Mouse (Mus musculus): ENCODE measurements around the gene Fhit. TPM values are rescaled to one million over a fixed set of nuclear protein-coding genes. Genes with fewer than 3 reads are reported as not detected.

Gene Fhit
- polyA plus RNA-seq, 1 experiment from 2014 or later, result 6.9 TPM

DNA sequence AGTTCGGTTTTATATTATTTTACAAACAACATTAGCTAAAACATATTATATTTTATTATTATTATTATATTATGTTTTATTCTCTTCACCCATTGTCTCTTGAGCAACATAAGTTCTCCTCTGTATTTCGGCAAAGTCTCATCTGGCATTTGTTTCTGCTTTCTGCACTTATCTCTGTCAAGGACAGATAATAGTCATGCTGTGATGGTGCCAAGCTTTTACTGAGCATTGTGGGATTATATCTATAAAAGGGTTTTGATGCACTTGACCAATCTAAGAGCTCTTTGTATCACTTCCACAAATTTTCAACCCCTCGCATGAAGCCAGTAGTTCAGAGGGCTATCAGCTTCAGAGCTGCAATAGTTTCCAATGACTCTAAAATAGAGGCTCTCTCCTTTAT lies 845.1 kb downstream of the Fhit start:
- no peak overlapping the region for H3K27ac ChIP-seq (ENCODE audit: low read depth, low read length)
- no peak overlapping the region for H3K4me3 ChIP-seq (ENCODE audit: low read depth, low read length)
- no peaks in the 10 kb centered on the region for H3K36me3 ChIP-seq (ENCODE audit: control insufficient read depth, insufficient read depth, low read length)
- H3K9ac ChIP-seq (replicated peaks; ENCODE audit: low read depth, low read length), result no peak overlapping the region
- no peak for ATAC-seq (ENCODE audit: low read depth)
- H3K4me2 ChIP-seq (ENCODE audit: low read depth, low read length), result no peak overlapping the region
- no peaks in the 10 kb centered on the region for H3K4me1 ChIP-seq (ENCODE audit: control insufficient read depth, insufficient read depth, low read length)
- H3K27me3 ChIP-seq (ENCODE audit: control insufficient read depth, insufficient read depth, low read length), result no peaks in the 10 kb centered on the region
- 88% methylated on average over 3 of the region's 3 CpGs for WGBS
- no peaks in the 10 kb centered on the region for H3K9me3 ChIP-seq (ENCODE audit: control insufficient read depth, low read length)

DNA sequence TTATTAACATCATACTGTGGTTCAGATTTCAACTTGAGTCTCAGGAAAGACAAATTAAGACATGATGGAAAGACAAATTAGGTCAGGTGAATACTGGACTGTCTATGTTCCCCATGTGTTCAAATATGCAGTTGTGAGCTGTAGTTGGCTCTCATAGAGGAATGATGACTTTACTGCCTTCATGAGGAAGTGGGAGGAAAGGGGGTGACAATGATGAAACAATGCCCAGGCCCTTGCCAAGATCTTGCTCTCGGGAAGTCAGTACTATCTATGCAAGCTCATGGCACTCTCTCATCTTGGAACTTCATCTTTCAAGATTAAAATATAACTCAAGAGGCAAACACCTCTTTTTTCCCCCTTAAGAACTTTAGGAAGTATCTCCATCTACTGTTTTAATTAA lies 849.6 kb downstream of the Fhit start:
- no peaks in the 10 kb centered on the region for H3K36me3 ChIP-seq (ENCODE audit: control insufficient read depth, insufficient read depth, low read length)
- 88% methylated on average over 1 of the region's 1 CpGs for WGBS
- H3K9ac ChIP-seq (replicated peaks; ENCODE audit: low read depth, low read length), result no peak overlapping the region
- no peak overlapping the region for H3K27ac ChIP-seq (ENCODE audit: low read depth, low read length)
- H3K9me3 ChIP-seq (ENCODE audit: control insufficient read depth, low read length), result no peaks in the 10 kb centered on the region
- no peaks in the 10 kb centered on the region for H3K4me1 ChIP-seq (ENCODE audit: control insufficient read depth, insufficient read depth, low read length)
- no peaks in the 10 kb centered on the region for H3K27me3 ChIP-seq (ENCODE audit: control insufficient read depth, insufficient read depth, low read length)
- no peak overlapping the region for H3K4me3 ChIP-seq (ENCODE audit: low read depth, low read length)
- H3K4me2 ChIP-seq (ENCODE audit: low read depth, low read length), result no peak overlapping the region
- no peak for ATAC-seq (ENCODE audit: low read depth)

DNA sequence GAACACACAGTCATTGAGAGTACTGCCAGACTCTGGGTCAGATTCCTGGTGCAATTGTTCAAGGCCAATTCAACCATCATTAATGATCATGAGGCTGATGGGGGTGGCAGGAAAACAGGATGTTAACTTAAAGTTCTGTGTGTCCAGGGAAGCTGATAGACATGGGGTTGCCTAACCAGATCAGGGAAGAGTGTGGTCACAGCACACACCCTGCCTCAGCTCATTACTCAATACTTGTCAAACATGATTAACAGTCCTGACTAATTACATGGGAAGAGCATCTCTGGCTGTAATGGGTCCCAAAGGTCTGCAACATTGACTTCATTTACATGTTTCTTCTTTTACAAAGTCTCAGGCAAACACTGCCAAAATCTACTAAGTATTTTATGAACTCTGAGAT lies 856.5 kb downstream of the Fhit start:
- H3K9me3 ChIP-seq (ENCODE audit: control insufficient read depth, low read length), result no peaks in the 10 kb centered on the region
- H3K27me3 ChIP-seq (ENCODE audit: control insufficient read depth, insufficient read depth, low read length), result no peaks in the 10 kb centered on the region
- H3K4me1 ChIP-seq (ENCODE audit: control insufficient read depth, insufficient read depth, low read length), result no peaks in the 10 kb centered on the region
- no peak overlapping the region for H3K4me3 ChIP-seq (ENCODE audit: low read depth, low read length)
- no peaks in the 10 kb centered on the region for H3K36me3 ChIP-seq (ENCODE audit: control insufficient read depth, insufficient read depth, low read length)
- ATAC-seq (ENCODE audit: low read depth), result no peak
- H3K4me2 ChIP-seq (ENCODE audit: low read depth, low read length), result no peak overlapping the region
- H3K27ac ChIP-seq (ENCODE audit: low read depth, low read length), result no peak overlapping the region
- H3K9ac ChIP-seq (replicated peaks; ENCODE audit: low read depth, low read length), result no peak overlapping the region

DNA sequence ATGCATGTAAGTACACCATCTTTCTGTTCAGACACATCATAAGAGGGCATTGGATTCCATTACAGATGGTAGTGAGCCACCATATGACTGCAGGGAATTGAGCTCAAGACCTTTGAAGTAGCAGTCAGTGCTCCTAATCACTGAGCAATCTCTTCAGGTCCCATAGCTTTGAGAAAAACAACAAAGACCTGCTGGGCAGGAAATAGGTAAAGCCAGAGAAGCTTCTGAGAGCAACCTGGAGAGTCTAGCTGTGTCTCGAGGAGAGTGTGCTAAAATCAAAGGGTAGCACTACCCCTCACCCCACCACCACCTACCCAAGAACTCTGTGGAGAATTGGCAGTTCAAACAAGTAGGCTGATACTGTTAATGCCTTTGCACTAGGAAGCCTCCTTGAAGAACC lies 860.3 kb downstream of the Fhit start:
- no peak overlapping the region for H3K4me3 ChIP-seq (ENCODE audit: low read depth, low read length)
- 64% methylated on average over 1 of the region's 1 CpGs for WGBS
- H3K4me1 ChIP-seq (ENCODE audit: control insufficient read depth, insufficient read depth, low read length), result no peaks in the 10 kb centered on the region
- H3K27ac ChIP-seq (ENCODE audit: low read depth, low read length), result no peak overlapping the region
- H3K9ac ChIP-seq (replicated peaks; ENCODE audit: low read depth, low read length), result no peak overlapping the region
- H3K27me3 ChIP-seq (ENCODE audit: control insufficient read depth, insufficient read depth, low read length), result no peaks in the 10 kb centered on the region
- H3K36me3 ChIP-seq (ENCODE audit: control insufficient read depth, insufficient read depth, low read length), result no peaks in the 10 kb centered on the region
- no peak for ATAC-seq (ENCODE audit: low read depth)
- H3K9me3 ChIP-seq (ENCODE audit: control insufficient read depth, low read length), result no peaks in the 10 kb centered on the region
- no peak overlapping the region for H3K4me2 ChIP-seq (ENCODE audit: low read depth, low read length)

DNA sequence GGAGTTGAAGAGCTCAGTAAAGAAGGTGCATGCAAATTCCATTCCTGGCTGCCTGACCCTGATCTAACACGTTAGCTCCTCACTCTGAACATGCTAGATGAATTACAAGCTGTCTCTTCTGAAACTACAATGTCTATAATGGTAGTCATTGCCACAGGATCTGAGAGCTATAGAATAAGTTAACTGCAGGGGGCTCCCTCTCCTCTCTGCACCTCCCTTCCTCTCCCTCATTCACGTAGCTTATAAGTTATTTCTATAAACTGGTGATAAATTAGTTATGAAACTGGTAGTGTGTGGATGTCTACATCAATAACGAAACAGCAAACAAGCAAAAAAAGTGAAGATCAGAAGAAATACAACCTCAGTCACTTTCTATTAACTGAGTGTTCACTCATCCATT lies 860.9 kb downstream of the Fhit start:
- H3K9me3 ChIP-seq (ENCODE audit: control insufficient read depth, low read length), result no peaks in the 10 kb centered on the region
- H3K4me3 ChIP-seq (ENCODE audit: low read depth, low read length), result no peak overlapping the region
- ATAC-seq (ENCODE audit: low read depth), result no peak
- no peak overlapping the region for H3K27ac ChIP-seq (ENCODE audit: low read depth, low read length)
- no peak overlapping the region for H3K4me2 ChIP-seq (ENCODE audit: low read depth, low read length)
- no peaks in the 10 kb centered on the region for H3K4me1 ChIP-seq (ENCODE audit: control insufficient read depth, insufficient read depth, low read length)
- no peaks in the 10 kb centered on the region for H3K27me3 ChIP-seq (ENCODE audit: control insufficient read depth, insufficient read depth, low read length)
- no peak overlapping the region for H3K9ac ChIP-seq (replicated peaks; ENCODE audit: low read depth, low read length)
- 67% methylated on average over 3 of the region's 3 CpGs for WGBS
- H3K36me3 ChIP-seq (ENCODE audit: control insufficient read depth, insufficient read depth, low read length), result no peaks in the 10 kb centered on the region

DNA sequence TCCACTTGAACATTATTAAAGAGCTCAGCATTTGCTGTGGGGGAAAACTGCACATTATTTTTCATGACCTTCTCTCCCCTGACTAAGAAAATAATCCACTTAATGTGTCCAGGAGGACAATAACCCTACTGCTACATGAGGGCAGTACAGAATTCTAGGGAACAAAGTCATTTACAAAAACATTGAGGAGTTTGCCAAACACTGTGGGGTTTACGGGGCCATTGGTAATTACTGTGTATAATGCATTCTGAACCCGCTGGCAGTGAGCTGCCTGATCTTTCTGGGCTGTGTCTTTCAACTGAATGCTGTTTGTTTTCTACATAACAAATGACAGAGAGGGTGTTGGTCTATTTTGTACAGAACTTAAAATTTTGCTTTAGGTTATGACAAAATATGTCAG lies 862.8 kb downstream of the Fhit start:
- H3K27me3 ChIP-seq (ENCODE audit: control insufficient read depth, insufficient read depth, low read length), result no peaks in the 10 kb centered on the region
- no peak overlapping the region for H3K4me3 ChIP-seq (ENCODE audit: low read depth, low read length)
- WGBS, result 40% methylated on average over 2 of the region's 2 CpGs
- no peak overlapping the region for H3K4me2 ChIP-seq (ENCODE audit: low read depth, low read length)
- no peak overlapping the region for H3K9ac ChIP-seq (replicated peaks; ENCODE audit: low read depth, low read length)
- no peaks in the 10 kb centered on the region for H3K9me3 ChIP-seq (ENCODE audit: control insufficient read depth, low read length)
- no peaks in the 10 kb centered on the region for H3K4me1 ChIP-seq (ENCODE audit: control insufficient read depth, insufficient read depth, low read length)
- H3K27ac ChIP-seq (ENCODE audit: low read depth, low read length), result no peak overlapping the region
- no peak for ATAC-seq (ENCODE audit: low read depth)
- no peaks in the 10 kb centered on the region for H3K36me3 ChIP-seq (ENCODE audit: control insufficient read depth, insufficient read depth, low read length)

DNA sequence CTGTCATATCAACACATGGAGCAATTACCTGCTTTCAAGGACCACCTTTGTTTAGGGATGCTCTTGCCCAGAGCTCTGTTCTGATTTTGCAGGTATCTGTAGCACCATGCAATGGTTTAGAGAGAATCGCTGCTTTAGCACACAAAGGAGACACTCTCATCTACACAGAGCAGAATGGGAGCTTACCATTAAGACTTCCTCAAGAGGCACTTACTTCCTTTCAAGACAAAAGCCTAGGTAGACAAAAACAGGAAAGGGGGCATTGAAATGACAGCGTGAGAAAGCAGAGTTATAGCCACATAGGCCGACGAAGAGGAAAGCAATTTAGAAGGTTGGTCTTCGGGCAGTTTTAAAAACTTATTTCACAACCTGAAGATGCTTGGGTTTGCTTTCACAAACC lies 872.8 kb downstream of the Fhit start:
- no peaks in the 10 kb centered on the region for H3K36me3 ChIP-seq (ENCODE audit: control insufficient read depth, insufficient read depth, low read length)
- no peak overlapping the region for H3K9ac ChIP-seq (replicated peaks; ENCODE audit: low read depth, low read length)
- 88% methylated on average over 5 of the region's 5 CpGs for WGBS

DNA sequence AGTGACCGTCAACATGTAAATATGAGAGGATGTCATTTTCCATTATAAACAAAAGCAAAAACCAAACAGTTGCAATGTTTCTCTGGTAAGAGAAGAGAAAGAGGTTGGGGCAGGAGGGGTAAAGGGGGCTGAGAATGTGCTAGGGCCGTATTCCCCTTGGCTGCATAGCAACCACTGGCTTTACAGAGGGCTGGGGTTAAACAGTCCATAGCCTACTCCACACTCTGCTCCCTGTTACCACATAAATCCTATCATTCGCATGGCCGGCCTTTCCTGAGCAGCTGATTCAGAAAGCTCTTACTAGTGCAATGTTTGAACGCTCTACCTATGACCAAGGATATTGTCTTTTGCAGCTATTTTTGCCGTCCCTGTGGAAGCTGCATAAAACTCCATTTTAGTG lies 875.8 kb downstream of the Fhit start:
- Histone ChIP-seq H3K36me3 (ENCODE audit: control insufficient read depth, insufficient read depth, low read length) (no peaks in the 10 kb centered on the region), H3K27me3 (ENCODE audit: control insufficient read depth, insufficient read depth, low read length) (no peaks in the 10 kb centered on the region), H3K9ac (replicated peaks; ENCODE audit: low read depth, low read length) (no peak overlapping the region), H3K4me2 (ENCODE audit: low read depth, low read length) (no peak overlapping the region), H3K4me3 (ENCODE audit: low read depth, low read length) (no peak overlapping the region), H3K9me3 (ENCODE audit: control insufficient read depth, low read length) (no peaks in the 10 kb centered on the region), H3K4me1 (ENCODE audit: control insufficient read depth, insufficient read depth, low read length) (no peaks in the 10 kb centered on the region), H3K27ac (ENCODE audit: low read depth, low read length) (no peak overlapping the region)
- ATAC-seq (ENCODE audit: low read depth), result no peak
- WGBS, result 67% methylated on average over 6 of the region's 6 CpGs

More for the DNA sequence above, 872.8 kb downstream of the Fhit start:
- H3K4me2 ChIP-seq (ENCODE audit: low read depth, low read length), result no peak overlapping the region
- H3K27ac ChIP-seq (ENCODE audit: low read depth, low read length), result no peak overlapping the region
- ATAC-seq (ENCODE audit: low read depth), result no peak
- H3K9me3 ChIP-seq (ENCODE audit: control insufficient read depth, low read length), result no peaks in the 10 kb centered on the region
- H3K4me1 ChIP-seq (ENCODE audit: control insufficient read depth, insufficient read depth, low read length), result no peaks in the 10 kb centered on the region
- H3K4me3 ChIP-seq (ENCODE audit: low read depth, low read length), result no peak overlapping the region
- no peaks in the 10 kb centered on the region for H3K27me3 ChIP-seq (ENCODE audit: control insufficient read depth, insufficient read depth, low read length)

DNA sequence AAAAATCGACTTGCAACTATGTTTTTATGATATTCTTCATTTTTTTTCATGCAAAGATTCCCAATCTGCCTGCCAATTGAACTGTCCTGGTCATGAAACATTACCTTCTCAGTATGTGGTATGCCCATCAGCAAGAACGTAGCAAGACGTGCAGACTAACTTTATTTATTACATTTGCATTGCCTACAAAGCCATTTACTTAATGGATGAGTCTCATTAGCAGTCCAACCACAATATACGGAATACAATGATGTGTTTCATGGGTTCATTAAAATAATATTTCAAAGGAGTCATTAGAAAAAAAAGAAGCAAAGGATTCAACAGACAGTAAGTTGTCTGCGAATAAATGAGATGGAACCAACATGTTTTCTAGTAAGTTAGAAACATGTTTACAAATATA lies 933.1 kb downstream of the Fhit start:
- Histone ChIP-seq H3K4me1 (ENCODE audit: control insufficient read depth, insufficient read depth, low read length) (no peaks in the 10 kb centered on the region), H3K4me2 (ENCODE audit: low read depth, low read length) (no peak overlapping the region), H3K27me3 (ENCODE audit: control insufficient read depth, insufficient read depth, low read length) (no peaks in the 10 kb centered on the region), H3K9ac (replicated peaks; ENCODE audit: low read depth, low read length) (no peak overlapping the region), H3K36me3 (ENCODE audit: control insufficient read depth, insufficient read depth, low read length) (no peaks in the 10 kb centered on the region), H3K27ac (ENCODE audit: low read depth, low read length) (no peak overlapping the region), H3K4me3 (ENCODE audit: low read depth, low read length) (no peak overlapping the region), H3K9me3 (ENCODE audit: control insufficient read depth, low read length) (no peaks in the 10 kb centered on the region)
- ATAC-seq (ENCODE audit: low read depth), result no peak
- WGBS, result 43% methylated on average over 5 of the region's 5 CpGs

DNA sequence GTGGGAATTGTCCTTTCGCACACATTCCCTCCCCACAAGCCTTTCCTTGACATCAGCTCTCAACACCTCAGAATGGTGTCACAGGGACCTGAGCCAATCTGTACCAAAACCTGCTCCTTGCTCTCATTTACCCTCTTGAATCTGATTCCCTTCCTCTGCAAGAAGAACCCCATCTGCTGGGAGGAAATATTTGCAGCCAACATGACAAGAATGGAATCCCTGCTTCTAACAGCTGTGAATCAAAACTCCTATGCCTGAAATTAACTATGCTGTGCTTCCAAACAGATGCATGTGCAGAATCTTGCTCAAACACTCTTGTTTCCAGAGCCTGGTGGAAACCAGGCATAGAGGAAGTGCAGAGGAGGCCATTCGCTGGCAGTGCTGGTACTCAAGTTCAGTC lies 940.0 kb downstream of the Fhit start:
- Histone ChIP-seq H3K27me3 (ENCODE audit: control insufficient read depth, insufficient read depth, low read length) (no peaks in the 10 kb centered on the region), H3K9ac (replicated peaks; ENCODE audit: low read depth, low read length) (no peak overlapping the region), H3K4me1 (ENCODE audit: control insufficient read depth, insufficient read depth, low read length) (no peaks in the 10 kb centered on the region), H3K9me3 (ENCODE audit: control insufficient read depth, low read length) (no peaks in the 10 kb centered on the region), H3K4me2 (ENCODE audit: low read depth, low read length) (no peak overlapping the region), H3K27ac (ENCODE audit: low read depth, low read length) (no peak overlapping the region), H3K4me3 (ENCODE audit: low read depth, low read length) (no peak overlapping the region), H3K36me3 (ENCODE audit: control insufficient read depth, insufficient read depth, low read length) (no peaks in the 10 kb centered on the region)
- no peak for ATAC-seq (ENCODE audit: low read depth)
- 86% methylated on average over 2 of the region's 2 CpGs for WGBS
